Mouse (Mus musculus) hindbrain, postnatal 0 days (tissue): ENCODE data around the gene Cacng3. TPM values are rescaled to one million over a fixed set of nuclear protein-coding genes. Genes with fewer than 3 reads are reported as not detected.

Experiments
- ATAC-seq: fragments of 200-750 bp; cut with Nextera tagmentation; 2 replicates; pipeline ENCODE4 v1.8.0; 2017; ENCODE audit warnings: mild to moderate bottlenecking, moderate TSS enrichment, moderate library complexity
- DNase-seq: peaks from one replicate; pipeline ENCODE4 v3.0.0-alpha.2; 2015; ENCODE audit warnings: low spot score
- H3K27ac ChIP-seq: fragments of 300-500 bp; sonication (generic); 2 replicates; pipeline ENCODE4 v1.5.1; 2014; ENCODE audit warnings: mild to moderate bottlenecking
- H3K27me3 ChIP-seq: fragments of 300-500 bp; sonication (generic); 2 replicates; pipeline ENCODE4 v1.6.1; 2014; ENCODE audit warnings: low read length, mixed read lengths; ENCODE audit not compliant: insufficient read depth
- H3K36me3 ChIP-seq: fragments of 300-500 bp; sonication (generic); 2 replicates; pipeline ENCODE4 v1.6.1; 2014; ENCODE audit warnings: low read length, mixed read lengths; ENCODE audit not compliant: insufficient read depth
- H3K4me1 ChIP-seq: fragments of 300-500 bp; sonication (generic); 2 replicates; pipeline ENCODE4 v1.6.1; 2014; ENCODE audit warnings: antibody characterized with exemption, low read length, mixed read lengths; ENCODE audit not compliant: insufficient read depth
- H3K4me2 ChIP-seq: fragments of 300-500 bp; sonication (generic); 2 replicates; pipeline ENCODE4 v1.6.1; 2014; ENCODE audit warnings: low read depth, mild to moderate bottlenecking, low read length, moderate library complexity, mixed read lengths
- H3K4me3 ChIP-seq: fragments of 300-500 bp; sonication (generic); 2 replicates; pipeline ENCODE4 v1.5.1; 2014; ENCODE audit warnings: low read length
- H3K9ac ChIP-seq: fragments of 300-500 bp; sonication (generic); replicated peaks from 2 replicates; pipeline ENCODE4 v1.6.1; 2014; ENCODE audit warnings: mild to moderate bottlenecking, low read length, moderate library complexity, mixed read lengths
- H3K9me3 ChIP-seq: fragments of 300-500 bp; sonication (generic); 2 replicates; pipeline ENCODE4 v1.6.1; 2016; ENCODE audit warnings: low read length, mixed read lengths
- CTCF ChIP-seq: IDR thresholded peaks from 2 replicates; pipeline ENCODE4 v1.5.1; 2016; ENCODE audit warnings: antibody characterized with exemption, control low read depth, low read depth
- WGBS: fragments of 180-500 bp; shearing (Covaris S2); extraction: QIAGEN DNeasy Blood & Tissue Kit; methylation state at CpG from one replicate; pipeline ENCODE4 v1.1.7; 2014; 5-methylcytosine and 5-hydroxymethylcytosine counted together
- polyA plus RNA-seq: library from polyadenylated mRNA; unstranded; fragments of >200 nt; fragmentation: Nextera tagmentation; extraction: Ambion mirVana; gene quantifications from 2 replicates; pipeline ENCODE4 v1.2.1, GENCODE M21; 2015
- total RNA-seq: library from RNA; depleted of rRNA; stranded (reverse); fragments of >200 nt; gene quantifications from 2 replicates; pipeline ENCODE4 v1.2.3, GENCODE M21; 2014

Gene Cacng3
- total and polyA plus RNA-seq, 2 experiments from 2014 or later: 11.2 to 28.5 TPM

DNA sequence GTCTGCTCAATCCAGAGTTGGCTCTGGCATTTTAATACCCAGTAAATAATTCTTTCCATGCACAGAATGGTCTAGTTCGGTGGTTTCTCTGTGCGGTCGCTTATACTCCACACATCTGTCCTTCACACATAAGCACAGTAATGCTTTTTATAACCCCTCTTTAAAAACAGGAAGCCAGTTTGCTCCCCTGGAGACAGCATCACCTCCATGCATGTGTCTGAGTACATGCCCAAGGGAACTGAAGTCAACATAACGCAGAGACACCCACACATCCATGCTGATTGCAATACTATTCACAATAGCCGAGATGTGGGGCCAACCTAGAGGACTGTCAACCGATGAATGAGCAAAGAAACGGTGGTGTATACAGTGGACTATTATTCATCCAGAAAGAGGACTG, 147.3 kb downstream of the Cacng3 start:
- TF ChIP-seq CTCF: no peak
- Histone ChIP-seq H3K4me3 (no peak overlapping the region), H3K4me2 (no peak overlapping the region), H3K4me1 (no peaks in the 10 kb centered on the region), H3K27ac (no peak overlapping the region), H3K36me3 (no peaks in the 10 kb centered on the region), H3K27me3 (no peaks in the 10 kb centered on the region), H3K9ac (no peak overlapping the region), H3K9me3 (no peaks in the 10 kb centered on the region)
- DNase-seq (no peak), ATAC-seq (no peak)
- WGBS: 87% methylated on average over 7 of the region's 7 CpGs
